Mouse (Mus musculus): ENCODE measurements around the gene Ttc12. TPM values are rescaled to one million over a fixed set of nuclear protein-coding genes. Genes with fewer than 3 reads are reported as not detected.
A peak's percentile ranks its signal among the peaks of the same experiment; 100 is the strongest.

The Ttc12 gene
- total RNA-seq (2021): under 1 TPM; 0.82 to 0.88 TPM
- long read RNA-seq, experiment 1, partial matches to known transcripts: 0 of 1 reads
- long read RNA-seq, experiment 1, other reads (novel, unspliced or antisense): 1 of 1 reads
- long read RNA-seq, experiment 2, partial matches to known transcripts: 0 of 1 reads
- long read RNA-seq, experiment 2, other reads (novel, unspliced or antisense): 0 of 1 reads

- DNase-seq: peak; percentile 89
Observed at GRCm38 (mm10) chr9:49485892-49486311, at the start of gene Ttc12. TSS of gene Ttc12 (minus strand) at chr9:49486225.

- no peak for DNase-seq
Observed at GRCm38 (mm10) chr9:49534958-49535357, 48.9 kb upstream of the Ttc12 start.

DNA sequence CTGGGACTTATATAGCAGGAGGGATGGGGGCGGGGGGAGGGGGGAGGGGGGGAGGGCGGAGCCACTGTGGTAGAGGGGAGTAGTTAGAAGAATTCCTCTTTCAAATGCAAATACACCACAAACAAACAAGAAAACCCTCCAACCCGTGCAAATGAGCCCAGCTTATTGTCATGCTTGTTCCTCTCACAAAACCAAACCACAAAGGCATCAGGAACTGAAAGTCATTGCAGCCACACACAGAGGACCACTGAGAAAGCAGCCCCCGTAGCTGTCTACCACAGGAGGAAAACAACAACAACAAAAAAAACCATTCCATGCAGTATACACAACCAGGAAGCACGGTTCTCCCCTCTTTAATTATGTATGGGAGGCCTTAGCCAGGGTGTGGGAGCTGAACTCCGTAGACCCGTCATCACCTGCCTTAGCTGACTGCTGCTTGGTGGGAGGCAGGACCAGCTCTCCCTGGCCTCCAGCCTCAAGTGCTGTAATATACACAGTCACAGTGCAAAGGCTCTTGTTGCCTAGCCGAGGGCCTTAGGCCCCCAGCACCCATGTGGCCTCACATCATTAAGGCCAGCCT is 48.0 kb upstream of the Ttc12 start:
- DNase-seq: no peak

- DNase-seq: no peak
Observed at GRCm38 (mm10) chr9:49533455-49533854, 47.4 kb upstream of the Ttc12 start.

- no peak for DNase-seq
Observed at GRCm38 (mm10) chr9:49531833-49532232, 45.8 kb upstream of the Ttc12 start.

DNA sequence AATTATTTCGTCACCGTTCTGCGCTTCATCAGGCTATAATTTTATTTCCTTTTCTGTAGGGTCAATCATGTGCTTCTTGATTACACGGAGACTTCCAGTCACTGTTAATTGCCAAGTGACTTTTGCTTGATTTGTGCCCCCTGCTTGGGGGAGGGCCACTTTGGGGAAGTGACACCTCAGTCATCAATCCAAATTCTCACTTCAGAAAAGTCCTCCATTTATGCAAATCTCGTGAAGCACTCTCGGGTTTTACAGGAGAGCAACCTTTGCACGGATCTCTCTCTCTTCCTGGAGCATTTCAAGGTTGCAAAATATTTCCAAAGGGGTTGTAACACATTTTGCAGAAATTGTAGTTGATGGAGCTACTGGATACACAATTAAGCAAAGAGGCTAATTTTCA is 45.2 kb upstream of the Ttc12 start:
- no peak for DNase-seq

- DNase-seq: no peak
Observed at GRCm38 (mm10) chr9:49530739-49531138, 44.7 kb upstream of the Ttc12 start.

DNA sequence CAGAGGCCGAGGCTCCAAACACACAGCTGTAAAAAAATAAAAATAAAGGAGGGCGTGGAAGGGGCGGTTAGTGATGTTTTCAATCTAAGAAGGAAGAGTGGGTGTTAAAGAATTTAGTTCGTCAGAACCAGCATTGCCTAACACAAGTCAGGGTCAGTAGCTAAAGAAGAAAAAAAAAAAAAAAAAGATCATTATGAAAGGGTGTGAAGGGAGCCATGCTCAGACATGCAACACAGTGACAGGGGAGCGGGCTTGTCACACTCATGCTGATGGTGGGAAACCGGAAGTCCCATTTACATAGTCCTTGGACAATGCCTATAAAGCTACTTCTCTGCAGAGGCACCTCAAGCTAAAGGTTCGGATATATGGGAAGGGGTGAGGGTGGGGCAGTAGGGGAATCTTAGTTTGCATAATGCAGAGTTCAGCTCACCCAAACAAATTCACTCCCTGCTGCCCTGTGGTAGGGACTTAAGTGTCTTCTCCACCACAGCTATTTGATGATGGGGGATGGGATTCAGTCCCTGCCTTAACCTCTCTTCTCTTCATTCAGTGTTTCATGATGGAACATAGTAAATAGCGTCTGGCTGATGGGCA is 43.4 kb upstream of the Ttc12 start:
- DNase-seq: no peak

DNA sequence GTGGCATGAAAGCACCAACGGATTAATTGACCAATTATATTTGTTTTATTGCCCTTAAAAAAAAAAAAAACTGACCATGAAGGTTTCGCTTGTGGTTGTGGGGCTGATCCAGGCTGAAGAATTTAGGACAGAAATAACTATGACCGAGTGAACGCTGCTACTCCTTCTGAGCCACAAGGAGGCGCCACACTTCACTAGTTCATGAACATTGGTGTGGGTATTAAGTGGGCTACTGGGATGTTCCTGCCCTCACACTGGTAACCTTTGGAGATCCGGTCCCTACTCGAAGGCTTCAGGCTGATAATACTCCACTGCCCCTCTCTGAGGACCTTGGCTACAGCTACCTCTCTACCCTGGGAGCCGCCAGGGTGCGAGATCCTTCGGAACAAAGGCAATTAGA is 42.9 kb upstream of the Ttc12 start:
- no peak for DNase-seq

DNA sequence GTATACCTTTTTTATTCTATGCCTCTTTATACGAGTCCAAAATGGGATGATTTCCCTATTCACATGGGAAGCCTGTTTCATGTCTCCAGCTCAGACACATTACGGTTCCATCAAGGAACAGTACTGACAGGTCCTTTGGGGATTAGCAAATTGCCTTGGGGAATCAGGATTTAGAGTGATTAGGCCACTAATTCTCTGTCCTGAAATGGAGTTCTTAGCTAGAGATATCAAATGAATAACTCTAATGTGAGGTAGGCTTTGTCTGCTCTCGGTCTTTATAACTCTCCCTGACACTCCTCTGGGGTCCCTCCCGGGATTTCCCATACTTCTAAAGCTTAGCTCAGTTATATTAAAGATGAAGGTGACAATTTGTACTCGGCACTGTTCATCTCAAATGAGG is 42.0 kb upstream of the Ttc12 start:
- DNase-seq: no peak

DNA sequence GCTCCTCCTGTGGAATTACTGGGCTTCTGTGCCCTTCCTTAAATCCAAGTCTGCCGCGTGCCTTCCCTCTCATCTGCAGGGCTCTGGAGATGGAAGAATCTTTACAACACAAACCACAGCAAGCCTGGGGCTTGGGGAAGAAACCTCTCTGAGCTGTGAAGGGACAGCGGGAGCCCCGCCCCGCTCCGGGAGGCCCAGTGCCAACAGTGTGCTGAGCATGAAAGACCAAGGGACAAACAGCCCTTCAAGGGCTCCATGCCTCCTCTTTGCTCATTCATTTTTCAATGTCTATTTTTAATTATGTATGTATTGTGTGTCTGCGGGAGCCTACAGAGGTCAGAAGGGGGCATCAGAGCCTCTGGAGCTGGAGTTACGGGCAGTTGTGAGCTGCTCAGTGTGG is 41.3 kb upstream of the Ttc12 start:
- no peak for DNase-seq

DNA sequence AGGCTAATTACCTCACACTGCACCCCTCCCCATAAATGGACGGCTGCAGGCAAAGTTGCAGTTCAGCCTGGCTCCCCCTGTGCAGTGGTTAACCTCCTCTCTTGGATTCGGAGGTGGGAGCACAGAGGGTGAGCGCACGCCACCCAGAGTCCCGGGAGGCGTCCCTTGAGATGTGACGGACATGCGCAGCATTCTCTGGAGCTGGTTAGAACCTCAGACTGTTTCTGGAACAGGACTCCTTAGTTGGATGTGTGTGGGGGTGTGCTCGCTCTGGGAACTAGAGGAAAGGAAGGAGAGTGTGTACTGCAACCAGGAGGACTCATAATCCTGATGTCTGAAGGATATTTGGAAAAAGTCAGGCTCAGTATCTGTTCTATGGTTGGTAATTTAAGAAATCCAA is 38.7 kb upstream of the Ttc12 start:
- DNase-seq: no peak

DNA sequence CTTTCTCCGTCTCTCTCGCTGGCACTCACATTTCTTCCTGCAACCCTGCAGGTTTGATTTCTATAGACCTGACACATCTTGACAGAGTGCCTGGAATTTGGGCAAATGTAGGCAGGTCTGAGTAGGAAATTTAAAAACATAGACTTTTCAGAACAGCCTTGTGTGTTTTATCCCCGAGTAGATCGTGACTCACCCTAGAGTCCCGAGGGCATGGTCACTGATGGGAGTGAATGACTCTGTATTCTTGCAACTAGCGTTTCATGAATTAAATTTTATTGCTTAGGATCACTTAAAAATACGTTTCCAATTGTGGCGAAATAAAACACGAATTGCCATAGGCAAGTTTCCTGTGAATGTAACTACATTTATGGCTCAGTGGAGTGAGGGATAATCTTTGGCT is 37.9 kb upstream of the Ttc12 start:
- DNase-seq: no peak

GRCm38 (mm10) chr9:49514306-49514705 is 28.3 kb upstream of the Ttc12 start:
- no peak for DNase-seq

GRCm38 (mm10) chr9:49510666-49511065 is 24.6 kb upstream of the Ttc12 start:
- DNase-seq: no peak

GRCm38 (mm10) chr9:49509628-49510027 is 23.6 kb upstream of the Ttc12 start:
- DNase-seq: no peak

DNA sequence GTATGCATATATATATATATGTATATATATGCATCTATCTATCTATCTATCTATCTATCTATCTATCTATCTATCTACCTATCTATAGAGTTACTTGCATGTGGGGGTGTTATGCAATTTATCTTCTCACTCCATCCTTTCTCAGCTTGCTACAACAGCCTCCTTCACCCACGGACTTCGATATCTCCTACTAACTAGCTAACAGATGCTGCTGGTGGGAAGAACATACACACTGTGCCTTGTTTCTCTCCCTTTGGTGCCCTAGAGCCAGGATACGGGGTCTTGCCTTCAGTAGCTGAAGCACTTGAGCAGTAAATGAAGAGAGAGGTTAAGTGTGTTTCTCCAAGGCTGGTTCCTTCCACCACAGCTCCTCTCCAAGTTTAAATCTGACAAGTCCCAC is 23.1 kb upstream of the Ttc12 start:
- no peak for DNase-seq

- DNase-seq: no peak
Observed at GRCm38 (mm10) chr9:49507829-49508585, 22.0 kb upstream of the Ttc12 start.

DNA sequence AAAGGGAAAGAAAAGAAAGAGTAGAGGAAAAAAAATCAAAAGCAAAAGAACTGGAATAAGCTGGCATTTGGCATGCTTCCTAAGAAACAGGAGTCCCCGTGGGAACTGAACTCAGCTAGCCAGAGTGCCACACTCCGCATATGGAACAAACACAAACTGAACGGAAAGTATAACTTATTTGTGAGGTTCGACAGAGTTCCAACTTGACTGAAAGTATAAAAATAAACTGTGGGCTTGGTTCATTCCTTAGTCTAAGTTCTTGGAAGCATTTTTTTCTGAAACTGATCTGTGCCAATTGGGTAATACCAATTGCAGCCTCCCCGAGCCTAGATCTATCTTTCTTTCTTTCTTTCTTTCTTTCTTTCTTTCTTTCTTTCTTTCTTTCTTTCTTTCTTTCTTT is 18.6 kb upstream of the Ttc12 start:
- DNase-seq: no peak

GRCm38 (mm10) chr9:49502245-49502644 is 16.2 kb upstream of the Ttc12 start:
- no peak for DNase-seq

- no peak for DNase-seq
Observed at GRCm38 (mm10) chr9:49499878-49500277, 13.9 kb upstream of the Ttc12 start.

- DNase-seq: peak; percentile 65
Observed at GRCm38 (mm10) chr9:49493979-49494649, 8.1 kb upstream of the Ttc12 start.

- DNase-seq: no peak
Observed at GRCm38 (mm10) chr9:49490609-49491008, 4.6 kb upstream of the Ttc12 start.
